Mouse (Mus musculus): ENCODE data around the gene Tcf25. TPM values are rescaled to one million over a fixed set of nuclear protein-coding genes. Genes with fewer than 3 reads are reported as not detected.
"Not testable (repeated sequence)": the region's sequence is repeated elsewhere in the genome, so short reads cannot be mapped to it uniquely, and the experiment has no call there.

The Tcf25 gene
- polyA plus RNA-seq, 1 experiment from 2014 or later: 141 TPM

GRCm38 (mm10) chr8:123414997-123415696 lies 41.6 kb downstream of the Tcf25 start:
- DNase-seq (ENCODE audit: low spot score); H3K9me3 ChIP-seq; H3K27ac ChIP-seq (replicated peaks): not testable (repeated sequence)
- Histone ChIP-seq H3K36me3 (replicated peaks) (peaks cover 16% of the 10 kb centered on the region), H3K4me3 (peak overlapping the region; percentile 65; the same call in 1 of the 2 replicates), H3K27me3 (replicated peaks; ENCODE audit: low read depth, poor library complexity, severe bottlenecking) (peaks cover 42% of the 10 kb centered on the region), H3K4me1 (peaks cover 43% of the 10 kb centered on the region)
- WGBS: 85% methylated on average over 5 of the region's 5 CpGs

DNA sequence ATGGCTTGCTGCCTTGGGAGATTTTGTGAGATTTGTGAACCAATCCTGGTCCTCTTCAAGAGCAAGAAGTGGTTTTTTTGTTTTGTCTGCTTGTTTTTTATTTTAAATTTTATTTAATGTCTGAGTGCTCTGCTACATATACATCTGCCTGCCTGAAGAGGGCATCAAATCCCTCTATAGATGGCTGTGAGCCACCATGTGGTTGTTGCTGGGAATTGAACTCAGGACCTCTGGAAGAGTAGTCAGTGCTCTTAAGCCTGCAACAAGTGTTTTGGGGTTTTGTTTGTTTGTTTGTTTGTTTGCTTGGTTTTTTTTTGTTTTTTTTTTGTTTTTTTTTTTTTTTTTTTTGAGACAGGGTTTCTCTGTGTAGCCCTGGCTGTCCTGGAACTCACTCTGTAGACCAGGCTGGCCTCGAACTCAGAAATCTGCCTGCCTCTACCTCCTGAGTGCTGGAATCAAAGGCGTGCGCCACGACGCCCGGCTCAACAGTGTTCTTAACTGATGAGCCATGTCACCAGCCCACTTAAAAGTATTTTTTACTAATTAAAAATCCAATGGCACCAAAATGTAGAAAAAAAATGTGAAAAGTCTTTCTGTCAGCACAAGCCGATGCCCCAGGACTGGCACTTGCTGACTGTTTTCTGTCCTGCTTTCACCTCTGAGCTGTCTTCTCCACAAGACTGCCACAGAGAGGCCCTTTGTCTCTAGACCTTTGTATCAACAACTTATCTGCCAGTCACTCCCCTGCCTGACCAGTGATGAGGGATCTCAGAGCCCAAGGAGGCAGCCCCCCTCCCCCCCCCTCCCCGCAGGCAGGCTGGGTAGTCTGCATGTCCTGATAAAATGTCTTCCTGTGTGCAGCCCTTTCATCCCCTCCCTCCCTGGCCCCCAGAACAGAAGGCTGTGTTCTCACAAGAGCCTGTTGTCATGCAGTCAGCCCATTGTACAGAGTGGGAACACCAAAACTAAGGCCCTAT lies 42.7 kb downstream of the Tcf25 start:
- peaks cover 27% of the 10 kb centered on the region for H3K36me3 ChIP-seq (replicated peaks)
- no peak for DNase-seq (ENCODE audit: low spot score)
- peaks cover 32% of the 10 kb centered on the region for H3K4me1 ChIP-seq
- no peak overlapping the region for H3K27ac ChIP-seq (replicated peaks)
- 76% methylated on average over 8 of the region's 8 CpGs for WGBS
- no peaks in the 10 kb centered on the region for H3K9me3 ChIP-seq
- H3K27me3 ChIP-seq (replicated peaks; ENCODE audit: low read depth, poor library complexity, severe bottlenecking): peaks cover 32% of the 10 kb centered on the region
- no peak overlapping the region; the same call in 1 of the 2 replicates for H3K4me3 ChIP-seq

DNA sequence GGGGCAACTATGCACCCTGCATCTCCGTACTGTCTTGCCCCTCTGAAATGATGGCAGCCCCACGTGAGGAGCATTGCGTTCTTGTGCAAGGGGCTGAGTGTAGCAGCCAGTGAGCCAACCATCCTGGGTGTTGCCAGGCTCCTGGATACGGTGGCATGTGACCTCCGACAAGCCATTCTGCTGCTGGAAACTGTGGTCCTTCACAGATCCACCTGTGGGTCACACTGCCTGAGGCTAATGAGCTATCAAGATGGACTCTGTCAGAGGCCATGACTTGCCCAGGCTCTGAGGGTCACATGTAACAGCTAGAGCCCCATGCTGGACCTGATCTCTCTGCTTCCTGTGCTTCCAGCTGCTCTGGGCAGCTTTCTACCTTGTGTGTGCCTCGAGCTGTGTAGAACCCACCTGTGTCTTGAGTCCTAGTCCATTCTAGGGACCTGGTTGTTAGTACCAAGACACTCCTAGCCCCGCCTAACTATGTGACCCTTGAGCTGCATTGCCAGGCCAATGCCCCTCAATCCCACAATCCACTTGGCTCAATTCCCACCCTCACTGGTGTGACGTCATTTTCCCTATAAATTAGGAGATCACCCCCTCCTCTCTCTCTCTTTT lies 43.5 kb downstream of the Tcf25 start:
- Histone ChIP-seq H3K9me3 (no peaks in the 10 kb centered on the region), H3K27ac (replicated peaks) (no peak overlapping the region), H3K36me3 (replicated peaks) (peaks cover 31% of the 10 kb centered on the region), H3K27me3 (replicated peaks; ENCODE audit: low read depth, poor library complexity, severe bottlenecking) (peaks cover 29% of the 10 kb centered on the region), H3K4me1 (peaks cover 24% of the 10 kb centered on the region), H3K4me3 (no peak overlapping the region)
- no peak for DNase-seq (ENCODE audit: low spot score)
- 83% methylated on average over 8 of the region's 8 CpGs for WGBS

DNA sequence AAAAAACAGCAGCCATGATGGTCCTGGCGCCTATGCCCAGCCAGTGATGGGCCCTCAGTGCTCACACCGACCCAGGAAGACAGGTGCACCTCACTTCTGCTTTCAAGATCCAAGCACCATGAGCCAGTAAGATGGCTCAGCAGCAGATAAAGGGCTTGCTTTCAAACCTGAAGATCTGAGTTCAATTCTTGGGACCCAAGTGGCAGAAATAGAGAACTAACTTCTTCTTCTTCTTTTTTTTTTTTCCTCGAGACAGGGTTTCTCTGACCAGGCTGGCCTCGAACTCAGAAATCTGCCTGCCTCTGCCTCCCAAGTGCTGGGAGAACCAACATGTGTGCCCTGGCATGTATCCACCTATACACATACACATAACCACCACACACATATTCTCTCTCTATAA lies 46.2 kb downstream of the Tcf25 start:
- Histone ChIP-seq H3K27me3 (replicated peaks; ENCODE audit: low read depth, poor library complexity, severe bottlenecking) (peaks cover 6% of the 10 kb centered on the region; the same call in 1 of the 2 replicates), H3K27ac (replicated peaks) (no peak overlapping the region), H3K4me3 (no peak overlapping the region), H3K36me3 (replicated peaks) (peaks cover 31% of the 10 kb centered on the region), H3K4me1 (peaks cover 11% of the 10 kb centered on the region), H3K9me3 (no peaks in the 10 kb centered on the region)
- DNase-seq (ENCODE audit: low spot score): no peak
- 82% methylated on average over 4 of the region's 4 CpGs for WGBS

- H3K4me1 ChIP-seq: peaks cover 11% of the 10 kb centered on the region
- DNase-seq (ENCODE audit: low spot score): no peak
- peaks cover 31% of the 10 kb centered on the region for H3K36me3 ChIP-seq (replicated peaks)
- H3K9me3 ChIP-seq: no peaks in the 10 kb centered on the region
- WGBS: 94% methylated on average over 34 of the region's 34 CpGs
- no peak overlapping the region for H3K4me3 ChIP-seq
- peaks cover 6% of the 10 kb centered on the region; the same call in 1 of the 2 replicates for H3K27me3 ChIP-seq (replicated peaks; ENCODE audit: low read depth, poor library complexity, severe bottlenecking)
- no peak overlapping the region for H3K27ac ChIP-seq (replicated peaks)
These were observed 47.1 kb downstream of the Tcf25 start for GRCm38 (mm10) chr8:123420525-123421281.

DNA sequence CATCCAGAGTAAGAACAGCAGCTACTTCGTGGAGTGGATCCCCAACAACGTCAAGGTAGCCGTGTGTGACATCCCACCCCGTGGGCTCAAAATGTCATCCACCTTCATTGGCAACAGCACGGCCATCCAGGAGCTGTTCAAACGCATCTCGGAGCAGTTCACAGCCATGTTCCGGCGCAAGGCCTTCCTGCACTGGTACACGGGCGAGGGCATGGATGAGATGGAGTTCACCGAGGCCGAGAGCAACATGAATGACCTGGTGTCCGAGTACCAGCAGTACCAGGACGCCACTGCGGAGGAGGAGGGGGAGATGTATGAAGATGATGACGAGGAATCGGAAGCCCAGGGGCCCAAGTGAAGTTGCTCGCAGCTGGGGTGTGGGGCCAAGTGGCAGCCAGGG lies 47.8 kb downstream of the Tcf25 start:
- no peak for DNase-seq (ENCODE audit: low spot score)
- WGBS: 89% methylated on average over 19 of the region's 19 CpGs
- Histone ChIP-seq H3K4me3 (no peak overlapping the region), H3K9me3 (no peaks in the 10 kb centered on the region), H3K4me1 (peaks cover 11% of the 10 kb centered on the region), H3K27ac (replicated peaks) (no peak overlapping the region), H3K36me3 (replicated peaks) (peaks cover 31% of the 10 kb centered on the region), H3K27me3 (replicated peaks; ENCODE audit: low read depth, poor library complexity, severe bottlenecking) (peaks cover 6% of the 10 kb centered on the region; the same call in 1 of the 2 replicates)

DNA sequence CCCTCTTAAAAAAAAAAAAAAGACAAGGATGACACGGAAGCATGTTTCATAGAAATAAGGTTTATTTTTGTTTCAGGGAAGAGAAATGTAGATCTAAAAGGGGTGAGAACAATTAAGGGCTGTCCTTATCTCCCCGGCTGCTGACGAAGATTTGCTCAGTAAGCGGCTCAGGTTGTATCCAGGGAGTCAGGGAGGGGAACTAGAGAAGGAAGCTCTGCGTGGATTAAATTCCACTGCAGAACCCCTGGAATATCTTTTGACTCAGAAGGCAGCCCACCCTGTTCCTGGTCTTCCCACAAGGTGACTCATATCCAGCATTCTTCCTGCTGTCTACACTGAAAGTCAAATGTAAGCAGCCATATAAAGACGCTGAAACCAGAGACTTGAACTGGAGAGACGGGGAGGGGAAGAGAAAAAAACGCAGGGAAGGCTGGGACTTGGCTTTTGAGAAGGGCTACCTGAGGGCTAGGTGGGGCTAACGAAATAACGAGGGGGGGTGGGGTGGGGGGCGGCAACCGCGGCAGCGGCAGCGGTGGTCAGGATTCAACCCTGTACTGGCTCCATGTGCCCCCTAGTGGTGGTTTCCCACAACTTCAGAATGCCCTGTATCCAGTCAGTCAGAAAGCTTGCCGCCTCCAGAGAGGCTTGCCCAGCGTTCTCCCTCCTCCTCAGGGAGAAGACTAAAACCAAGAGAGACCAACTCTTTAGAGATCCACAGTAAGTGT lies 48.7 kb downstream of the Tcf25 start:
- peaks cover 6% of the 10 kb centered on the region; the same call in 1 of the 2 replicates for H3K27me3 ChIP-seq (replicated peaks; ENCODE audit: low read depth, poor library complexity, severe bottlenecking)
- peak overlapping the region; percentile 39 for H3K4me3 ChIP-seq
- H3K9me3 ChIP-seq: peaks cover 6% of the 10 kb centered on the region
- 21% methylated on average over 17 of the region's 17 CpGs for WGBS
- H3K4me1 ChIP-seq: peaks cover 6% of the 10 kb centered on the region
- peak; percentile 78 for DNase-seq (ENCODE audit: low spot score)
- peaks cover 31% of the 10 kb centered on the region for H3K36me3 ChIP-seq (replicated peaks)
- H3K27ac ChIP-seq (replicated peaks): no peak overlapping the region

DNA sequence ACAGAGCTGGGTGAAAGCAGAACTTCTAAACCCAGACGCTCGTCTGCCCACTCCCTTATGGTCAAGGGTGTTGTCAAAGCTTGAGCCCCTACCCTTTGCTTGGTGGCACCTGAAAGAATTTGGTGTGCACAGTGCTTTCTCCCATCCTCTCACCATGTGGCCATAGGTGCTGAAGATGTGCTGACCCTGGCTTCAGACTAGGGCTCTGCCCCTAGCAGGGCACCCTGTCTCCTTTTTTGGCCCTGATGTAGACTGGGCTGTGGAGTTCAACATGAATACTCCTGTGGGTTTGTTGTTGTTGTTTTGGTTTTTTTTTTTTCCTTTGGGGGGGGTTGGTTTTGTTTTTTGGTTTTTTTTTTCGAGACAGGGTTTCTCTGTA lies 49.2 kb downstream of the Tcf25 start:
- Histone ChIP-seq H3K27me3 (replicated peaks; ENCODE audit: low read depth, poor library complexity, severe bottlenecking) (peaks cover 6% of the 10 kb centered on the region; the same call in 1 of the 2 replicates), H3K9me3 (peaks cover 12% of the 10 kb centered on the region), H3K4me3 (peak overlapping the region; percentile 39; the same call in 1 of the 2 replicates), H3K4me1 (peaks cover 6% of the 10 kb centered on the region), H3K36me3 (replicated peaks) (peaks cover 31% of the 10 kb centered on the region), H3K27ac (replicated peaks) (no peak overlapping the region)
- 14% methylated on average over 3 of the region's 3 CpGs for WGBS
- DNase-seq (ENCODE audit: low spot score): no peak

DNA sequence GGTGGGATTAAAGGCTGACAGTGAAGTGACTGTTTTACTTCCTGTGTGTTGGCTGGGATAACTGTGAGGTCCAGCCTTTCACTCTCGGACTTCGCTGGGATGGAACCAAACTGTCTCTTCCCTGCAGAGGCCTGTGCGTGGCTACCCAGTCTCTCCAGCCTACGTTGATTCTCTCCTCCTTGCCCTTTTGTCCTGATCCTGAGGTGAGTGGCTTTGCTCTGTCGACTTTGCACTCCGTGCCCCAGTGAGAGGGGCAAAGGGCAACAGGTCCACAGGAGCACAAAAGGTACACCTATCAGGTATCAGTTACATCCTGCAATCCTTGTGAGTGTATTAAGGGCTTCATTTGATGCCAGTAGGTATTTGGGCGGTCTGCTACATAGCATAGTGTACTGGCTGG lies 49.9 kb downstream of the Tcf25 start, which contains the start of gene Def8:
Def8 (plus strand) TSS at position 87 of the 400 bp plus-strand sequence.
- no peak for DNase-seq (ENCODE audit: low spot score)
- Histone ChIP-seq H3K9me3 (peaks cover 19% of the 10 kb centered on the region), H3K4me3 (peak within 1 kb of the TSS; percentile 39), H3K27me3 (replicated peaks; ENCODE audit: low read depth, poor library complexity, severe bottlenecking) (peaks cover 6% of the 10 kb centered on the region; the same call in 1 of the 2 replicates), H3K4me1 (peaks cover 6% of the 10 kb centered on the region), H3K27ac (replicated peaks) (no peak within 1 kb of the TSS), H3K36me3 (replicated peaks) (peaks cover 27% of the 10 kb centered on the region)
- WGBS: 67% methylated on average over 7 of the region's 7 CpGs

DNA sequence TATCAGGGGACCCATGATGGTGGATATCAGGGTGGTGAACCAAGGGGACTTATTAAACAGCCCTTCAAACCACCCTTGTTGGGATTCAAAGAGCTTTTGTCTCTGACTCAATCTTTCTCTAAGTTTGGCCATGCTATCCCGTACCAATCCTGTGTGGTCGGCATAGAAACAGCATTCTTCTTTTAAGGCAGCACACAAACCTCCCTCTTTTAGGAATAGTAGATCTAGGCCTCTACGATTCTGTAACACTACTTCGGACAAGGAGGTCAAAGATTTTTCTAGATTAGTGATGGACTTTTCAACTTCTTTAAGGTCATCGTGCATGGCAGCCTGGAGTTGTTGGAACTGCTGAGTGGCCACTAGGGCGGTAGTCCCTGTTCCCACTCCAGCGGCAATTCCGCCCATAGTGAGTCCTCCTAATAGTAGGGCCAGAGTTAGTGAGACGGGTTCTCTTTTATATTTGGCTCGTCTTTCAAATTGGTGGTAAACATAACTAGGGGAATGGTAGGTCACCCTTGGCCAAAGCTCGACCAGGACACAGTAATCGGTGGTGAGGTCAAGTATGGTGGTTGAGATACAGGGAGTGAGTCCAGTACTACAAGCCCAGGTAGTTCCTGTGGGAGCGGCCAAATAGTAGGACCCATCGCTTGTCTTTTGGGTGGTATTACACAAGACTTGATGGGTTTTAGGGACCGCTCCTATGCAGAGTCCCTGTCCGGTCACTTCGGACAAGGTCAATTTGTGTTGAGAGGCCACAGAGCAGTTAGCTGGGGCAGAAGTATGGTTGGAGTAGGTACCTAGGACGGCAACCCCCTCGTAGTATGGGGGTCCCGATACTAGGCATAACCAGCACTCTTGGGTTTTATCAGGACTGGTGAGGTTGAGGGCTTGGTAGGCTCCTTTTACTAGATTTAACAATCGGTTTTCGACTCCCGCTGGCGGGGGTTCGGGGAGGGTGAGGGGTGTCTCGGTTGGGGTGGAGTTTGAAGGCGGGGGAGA lies 53.3 kb downstream of the Tcf25 start:
- Histone ChIP-seq H3K27ac (replicated peaks) (no peak overlapping the region), H3K27me3 (replicated peaks; ENCODE audit: low read depth, poor library complexity, severe bottlenecking) (no peaks in the 10 kb centered on the region), H3K36me3 (replicated peaks) (no peaks in the 10 kb centered on the region), H3K4me1 (peaks cover 6% of the 10 kb centered on the region), H3K4me3 (no peak overlapping the region), H3K9me3 (peaks cover 48% of the 10 kb centered on the region)
- 95% methylated on average over 27 of the region's 27 CpGs for WGBS
- no peak for DNase-seq (ENCODE audit: low spot score)
